Mouse (Mus musculus): Measurements from ENCODE around the gene Gast.
A peak's percentile ranks its signal among the peaks of the same experiment; 100 is the strongest.
"Not testable (repeated sequence)": the region's sequence is repeated elsewhere in the genome, so short reads cannot be mapped to it uniquely, and the experiment has no call there.

Gene Gast

GRCm38 (mm10) chr11:100333944-100334457 lies at the start of gene Gast:
Gast (plus strand) TSS chr11:100334407.
- no peak for ATAC-seq (ENCODE audit: low TSS enrichment)

GRCm38 (mm10) chr11:100284988-100285387 lies 49.2 kb upstream of the Gast start:
- no peak for ATAC-seq (ENCODE audit: low TSS enrichment)

DNA sequence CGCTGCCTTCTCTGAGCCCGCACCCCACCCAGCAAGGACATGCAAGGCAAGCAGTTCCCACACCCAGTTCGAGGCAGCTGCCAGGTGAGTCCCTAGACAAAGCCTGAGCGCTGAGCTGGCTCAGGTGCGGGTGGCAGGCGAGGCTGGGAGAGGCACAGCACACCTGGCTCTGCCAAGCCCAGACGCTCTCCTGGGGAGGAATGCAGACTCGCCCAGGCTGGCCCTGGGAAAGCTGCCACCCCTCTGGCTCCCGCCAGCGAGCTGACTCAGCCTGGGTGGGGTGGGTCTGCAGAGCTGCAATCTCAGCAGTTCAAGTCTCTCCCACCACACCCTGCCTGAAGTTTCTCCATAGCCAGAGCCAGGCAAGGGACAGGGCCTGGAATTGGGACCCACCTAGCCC lies 47.2 kb upstream of the Gast start:
- peak; percentile 20; the same call in 1 of the 2 replicates for ATAC-seq (ENCODE audit: low TSS enrichment)

DNA sequence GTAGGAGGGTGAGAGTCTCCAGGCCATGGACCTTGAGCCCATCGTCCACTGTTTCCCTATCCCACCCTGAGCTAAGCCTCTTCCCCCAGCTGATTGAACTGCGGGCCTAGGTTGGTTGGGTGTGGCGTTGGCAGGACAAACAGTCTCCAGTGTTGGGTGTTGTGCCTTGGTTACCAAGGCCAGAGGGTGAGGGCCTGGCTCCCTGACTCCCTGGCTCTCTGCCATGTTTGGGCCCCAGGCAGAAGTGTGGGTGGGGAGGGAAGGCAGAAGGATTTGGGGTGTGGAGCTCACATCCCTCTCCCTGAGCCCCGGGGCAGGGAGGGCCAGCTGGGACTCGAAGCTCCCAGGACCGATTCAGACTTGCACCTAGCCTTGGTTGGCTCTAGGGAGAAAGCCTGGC lies 45.3 kb upstream of the Gast start:
- ATAC-seq (ENCODE audit: low TSS enrichment): no peak

- no peak for ATAC-seq (ENCODE audit: low TSS enrichment)
Observed at GRCm38 (mm10) chr11:100290235-100290634, 44.0 kb upstream of the Gast start.

GRCm38 (mm10) chr11:100292884-100293283 lies 41.3 kb upstream of the Gast start:
- peak; percentile 44 for ATAC-seq (ENCODE audit: low TSS enrichment)

DNA sequence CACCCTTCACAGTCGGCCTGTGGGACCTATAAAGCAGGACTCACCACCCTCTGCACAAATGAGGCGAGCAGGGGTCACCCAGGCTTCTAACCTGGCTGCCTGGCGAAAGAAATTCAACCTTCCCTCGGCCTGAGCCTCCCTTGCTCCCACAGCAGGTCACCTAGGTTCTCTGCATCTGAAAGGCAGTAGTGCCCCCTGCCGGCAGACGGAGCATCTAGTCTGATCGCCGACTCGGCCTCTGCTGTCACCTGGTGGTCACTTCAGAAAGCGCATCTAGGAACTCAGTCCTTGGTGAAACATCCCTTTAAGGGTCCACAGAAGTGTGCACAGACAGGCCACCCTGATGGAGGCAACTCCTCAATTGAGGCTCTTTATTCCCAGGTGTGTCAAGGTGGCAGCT lies 38.9 kb upstream of the Gast start:
- ATAC-seq (ENCODE audit: low TSS enrichment): peak; percentile 73

- ATAC-seq (ENCODE audit: low TSS enrichment): no peak
Observed at GRCm38 (mm10) chr11:100297801-100298200, 36.4 kb upstream of the Gast start.

DNA sequence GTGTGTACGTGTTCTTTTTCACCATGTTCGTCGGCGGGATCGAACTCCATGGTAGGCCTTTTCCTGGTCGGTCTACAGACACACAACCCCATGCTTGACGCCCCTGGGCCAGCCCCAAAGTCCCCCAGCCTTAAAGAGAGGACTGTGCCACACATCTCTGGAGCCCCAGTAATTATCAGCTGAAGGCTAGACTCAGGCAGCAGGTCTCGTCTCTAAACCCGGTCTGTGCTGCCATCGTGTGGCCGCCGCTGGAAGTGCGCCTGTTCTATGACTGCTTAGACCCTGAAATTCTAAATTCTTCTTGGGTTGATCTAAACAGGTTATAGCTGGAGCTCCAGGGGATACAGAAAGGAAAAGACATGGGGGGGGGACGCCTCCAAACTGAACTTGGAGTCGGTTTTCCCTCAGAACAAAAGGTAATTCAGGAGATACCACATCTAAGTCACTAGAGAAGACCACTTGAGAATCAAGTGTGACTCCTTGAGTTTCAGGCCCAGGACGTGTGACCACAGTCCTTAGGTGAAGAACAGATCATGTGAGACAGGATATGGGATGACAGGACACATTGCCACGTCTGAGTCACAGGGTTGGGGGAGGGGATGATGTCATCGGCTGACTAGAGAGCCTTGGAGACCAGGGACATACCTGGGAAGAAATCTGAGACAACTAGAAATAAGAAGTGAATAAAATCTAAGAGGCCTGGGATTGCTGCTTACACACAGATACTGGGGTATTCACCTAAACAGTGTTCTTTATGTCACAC lies 35.8 kb upstream of the Gast start:
- ATAC-seq (ENCODE audit: low TSS enrichment): peak; percentile 39; the same call in 1 of the 2 replicates

- ATAC-seq (ENCODE audit: low TSS enrichment): no peak
Observed at GRCm38 (mm10) chr11:100300293-100300692, 33.9 kb upstream of the Gast start.

DNA sequence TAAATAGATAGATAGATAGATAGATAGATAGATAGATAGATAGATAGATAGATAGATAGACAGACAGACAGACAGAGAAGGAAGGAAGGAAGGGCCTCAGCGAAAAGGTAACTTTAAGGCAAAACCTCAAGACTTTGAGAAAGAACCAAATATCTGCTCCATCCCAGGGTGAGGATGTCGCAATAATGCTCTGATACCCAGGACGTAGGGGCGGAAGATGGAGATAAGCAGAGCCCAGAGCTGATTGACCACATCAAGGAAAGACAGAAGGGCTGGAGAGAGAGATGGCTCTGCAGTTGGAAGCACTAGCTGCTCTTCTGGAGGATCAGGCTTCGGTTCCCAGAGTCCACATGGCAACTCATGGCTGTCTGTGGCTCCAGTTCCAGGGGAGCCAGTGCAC lies 32.9 kb upstream of the Gast start:
- ATAC-seq (ENCODE audit: low TSS enrichment): no peak

DNA sequence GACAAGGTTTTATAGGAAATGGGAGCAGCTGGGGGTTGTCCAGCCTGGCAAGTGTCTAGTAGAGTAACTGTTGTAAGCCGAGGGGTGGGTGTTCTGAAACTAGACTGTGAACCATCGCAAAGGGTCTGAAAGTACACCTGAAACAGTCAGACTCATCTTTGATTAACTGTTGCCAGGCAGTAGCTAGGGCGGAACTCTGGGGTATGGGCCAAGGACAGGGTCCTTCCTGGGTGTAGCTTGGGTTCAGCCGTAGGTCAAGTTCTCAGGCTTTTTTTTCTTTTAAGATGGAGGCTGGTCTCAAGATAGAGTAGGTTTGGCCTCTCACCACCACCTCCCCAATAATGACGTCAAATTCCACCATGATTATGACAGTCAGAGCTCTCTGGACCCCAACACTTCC lies 26.3 kb upstream of the Gast start:
- no peak for ATAC-seq (ENCODE audit: low TSS enrichment)

DNA sequence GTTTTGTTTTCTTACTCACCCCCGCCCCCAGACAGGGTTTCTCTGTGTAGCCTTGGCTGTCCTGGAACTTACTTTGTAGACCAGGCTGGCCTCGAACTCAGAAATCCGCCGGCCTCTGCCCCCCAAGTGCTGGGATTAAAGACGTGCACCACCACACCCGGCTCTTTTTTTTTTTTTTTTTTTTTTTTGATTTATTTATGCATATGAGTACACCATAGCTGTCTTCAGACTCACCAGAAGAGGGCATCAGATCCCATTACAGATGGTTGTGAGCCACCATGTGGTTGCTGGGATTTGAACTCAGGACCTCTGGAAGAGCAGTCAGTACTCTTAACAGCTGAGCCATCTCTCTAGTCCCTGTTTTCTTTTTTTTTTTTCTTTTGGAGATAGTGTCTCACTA lies 25.5 kb upstream of the Gast start:
- ATAC-seq (ENCODE audit: low TSS enrichment): not testable (repeated sequence)

DNA sequence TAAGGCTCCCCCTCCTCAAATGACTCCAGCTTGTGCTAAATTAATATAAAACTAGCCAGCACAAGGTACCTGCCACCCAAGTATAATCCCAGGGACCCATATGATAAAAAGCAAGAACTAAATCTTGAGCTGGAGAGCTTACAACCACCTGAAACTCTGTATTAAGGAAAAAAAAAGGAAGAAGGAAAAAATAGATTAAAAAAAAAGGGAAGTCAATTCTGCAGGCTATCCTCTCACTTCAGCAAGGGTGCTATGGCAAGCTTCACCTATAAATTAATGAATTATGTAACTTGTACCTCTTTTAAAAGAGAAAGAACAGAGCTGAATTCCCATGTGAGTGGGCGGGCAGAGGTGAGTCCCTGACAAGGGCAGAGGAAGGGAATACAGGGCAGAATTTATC lies 22.6 kb upstream of the Gast start:
- ATAC-seq (ENCODE audit: low TSS enrichment): no peak

DNA sequence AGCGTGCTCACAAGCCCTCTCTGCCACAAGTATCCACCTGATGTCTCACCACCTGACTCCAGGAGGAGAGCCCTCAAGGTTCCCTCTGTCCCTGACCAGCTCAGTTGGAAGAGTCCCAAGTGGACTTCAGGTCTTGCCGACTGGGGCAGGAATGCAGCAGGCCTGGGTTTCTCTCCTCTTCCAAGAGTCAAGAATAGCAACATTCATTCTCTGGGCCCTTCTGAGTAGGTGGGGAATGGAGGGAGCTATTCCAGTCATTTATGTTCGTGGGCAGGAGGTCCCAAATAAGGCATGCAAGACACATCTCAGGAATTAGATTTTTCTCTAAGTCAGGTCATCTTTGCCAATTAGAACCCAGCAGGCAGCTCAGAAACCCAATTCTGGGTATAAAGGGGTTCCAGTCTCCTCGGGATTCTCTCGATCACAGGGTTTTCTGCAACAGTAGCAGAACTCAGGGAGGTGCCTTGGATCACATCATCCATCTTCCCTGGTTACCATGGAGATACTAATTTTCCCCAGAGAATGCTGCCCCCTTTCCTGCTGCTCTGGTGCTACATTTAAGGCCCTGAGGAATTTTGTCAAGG lies 22.0 kb upstream of the Gast start:
- ATAC-seq (ENCODE audit: low TSS enrichment): peak; percentile 86

GRCm38 (mm10) chr11:100313424-100313823 lies 20.8 kb upstream of the Gast start:
- ATAC-seq (ENCODE audit: low TSS enrichment): no peak

DNA sequence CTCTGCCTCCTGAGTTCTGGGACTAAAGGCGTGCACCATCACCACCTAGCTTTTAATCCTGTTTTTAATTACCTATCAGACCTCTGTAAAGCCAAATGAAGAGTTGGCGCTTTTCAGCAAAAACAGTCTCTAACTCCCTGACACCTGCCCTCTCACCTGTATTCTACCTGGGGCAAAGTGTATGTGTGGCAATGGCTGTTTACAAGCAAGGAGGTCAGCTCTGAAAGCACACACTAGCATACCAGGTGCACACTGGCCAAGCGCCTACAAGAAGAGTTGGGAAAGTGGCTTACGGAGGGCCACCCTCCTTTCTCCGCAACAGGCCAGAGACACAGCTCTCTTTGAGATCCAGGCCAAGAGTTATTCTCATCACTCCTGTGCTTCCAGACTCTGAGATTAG lies 18.8 kb upstream of the Gast start:
- ATAC-seq (ENCODE audit: low TSS enrichment): no peak

- ATAC-seq (ENCODE audit: low TSS enrichment): no peak
Observed at GRCm38 (mm10) chr11:100317826-100318380, 16.3 kb upstream of the Gast start.

GRCm38 (mm10) chr11:100318529-100319451 lies 15.4 kb upstream of the Gast start:
- no peak for ATAC-seq (ENCODE audit: low TSS enrichment)

GRCm38 (mm10) chr11:100319492-100320171 lies 14.6 kb upstream of the Gast start, which contains the start of gene Eif1:
Eif1 (plus strand) TSS chr11:100319885.
- peak; percentile 86 for ATAC-seq (ENCODE audit: low TSS enrichment)

DNA sequence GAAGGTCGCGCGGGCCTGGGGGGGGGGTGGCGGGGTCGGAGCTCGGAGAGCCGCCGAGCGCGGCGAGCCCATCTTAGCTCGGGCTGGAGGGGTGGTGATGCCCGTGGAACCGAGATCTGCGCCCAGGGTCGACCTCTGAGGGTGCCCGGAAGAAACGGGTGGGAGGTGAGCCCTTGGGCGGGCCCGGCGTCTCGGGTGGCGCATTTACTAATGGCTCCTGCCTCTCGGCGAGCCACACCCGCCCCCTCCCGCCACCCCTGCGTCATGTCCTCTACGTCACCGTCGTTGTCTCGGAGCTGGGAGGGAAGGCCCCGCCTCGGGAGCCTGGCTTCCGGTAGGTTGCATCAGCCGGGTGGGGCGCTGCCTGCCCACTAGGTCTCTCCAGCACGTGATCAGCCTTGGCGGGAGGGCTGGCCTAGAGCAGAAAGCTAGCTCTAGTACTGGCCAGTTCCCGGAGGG lies 14.0 kb upstream of the Gast start:
- ATAC-seq (ENCODE audit: low TSS enrichment): peak; percentile 89
